Mouse (Mus musculus) cortical plate, adult 2 months (tissue): ENCODE measurements around the gene Defb29. TPM values are rescaled to one million over a fixed set of nuclear protein-coding genes. Genes with fewer than 3 reads are reported as not detected.

Experiments
- H3K27ac ChIP-seq: fragments of 200-500 bp; 2 replicates; pipeline ENCODE4 v1.5.1; 2012; ENCODE audit warnings: low read length, control low read depth, inconsistent platforms; ENCODE audit not compliant: insufficient read depth
- H3K4me1 ChIP-seq: fragments of 200-500 bp; 2 replicates; pipeline ENCODE4 v1.6.1; 2011; ENCODE audit warnings: low read length; ENCODE audit not compliant: control insufficient read depth, insufficient read depth
- H3K4me3 ChIP-seq: fragments of 200-500 bp; 2 replicates; pipeline ENCODE4 v1.5.1; 2011; ENCODE audit warnings: mild to moderate bottlenecking, low read length, control low read depth; ENCODE audit not compliant: insufficient read depth
- CTCF ChIP-seq: fragments of 200-500 bp; IDR thresholded peaks from 2 replicates; pipeline ENCODE4 v1.5.1; 2011; ENCODE audit warnings: mild to moderate bottlenecking, control low read depth, low read length; ENCODE audit not compliant: insufficient read depth; ENCODE audit errors: extremely low read depth
- POLR2A ChIP-seq: fragments of 200-500 bp; IDR thresholded peaks from 2 replicates; pipeline ENCODE4 v1.6.1; 2011; ENCODE audit warnings: mild to moderate bottlenecking, low read length, control low read depth; ENCODE audit not compliant: insufficient read depth; ENCODE audit errors: extremely low read depth
- polyA plus RNA-seq: library from polyadenylated mRNA; depleted of rRNA; stranded (reverse); fragments of >200 nt; gene quantifications from 2 replicates; pipeline ENCODE4 v1.2.3, GENCODE M21; 2012

Gene Defb29
- polyA plus RNA-seq, 1 experiment: not detected

- TF ChIP-seq CTCF: no peak
- TF ChIP-seq POLR2A: no peak
- H3K27ac ChIP-seq: no peak within 1 kb of the TSS
- H3K4me1 ChIP-seq: no peaks in the 10 kb centered on the region
- H3K4me3 ChIP-seq: no peak within 1 kb of the TSS
These were observed 29.1 kb upstream of the Defb29 start, which contains the start of gene Gm17416 for GRCm38 (mm10) chr2:152569038-152569437. Gm17416 (plus strand) TSS chr2:152569338.

GRCm38 (mm10) chr2:152556655-152557054 is 16.8 kb upstream of the Defb29 start:
- H3K4me3 ChIP-seq: no peak overlapping the region
- no peak overlapping the region for H3K27ac ChIP-seq
- TF ChIP-seq CTCF (no peak), POLR2A (no peak)
- H3K4me1 ChIP-seq: no peaks in the 10 kb centered on the region

- Histone ChIP-seq H3K4me1 (no peaks in the 10 kb centered on the region), H3K27ac (no peak overlapping the region), H3K4me3 (no peak overlapping the region)
- no peak for TF ChIP-seq POLR2A
- TF ChIP-seq CTCF: peak; percentile 75
These were observed 14.0 kb upstream of the Defb29 start for GRCm38 (mm10) chr2:152553774-152554423.

GRCm38 (mm10) chr2:152548124-152548523 is 8.2 kb upstream of the Defb29 start:
- H3K27ac ChIP-seq: no peak overlapping the region
- no peak overlapping the region for H3K4me3 ChIP-seq
- TF ChIP-seq CTCF (no peak), POLR2A (no peak)
- no peaks in the 10 kb centered on the region for H3K4me1 ChIP-seq

- H3K4me3 ChIP-seq: no peak overlapping the region
- H3K4me1 ChIP-seq: no peaks in the 10 kb centered on the region
- H3K27ac ChIP-seq: no peak overlapping the region
- TF ChIP-seq POLR2A (no peak), CTCF (peak; percentile 65)
These were observed 4.8 kb upstream of the Defb29 start for GRCm38 (mm10) chr2:152544691-152545090.

- Histone ChIP-seq H3K27ac (no peak overlapping the region), H3K4me3 (no peak overlapping the region), H3K4me1 (no peaks in the 10 kb centered on the region)
- TF ChIP-seq POLR2A (no peak), CTCF (no peak)
These were observed 3.6 kb upstream of the Defb29 start for GRCm38 (mm10) chr2:152543478-152543877.

GRCm38 (mm10) chr2:152542897-152543296 is 3.0 kb upstream of the Defb29 start:
- Histone ChIP-seq H3K4me1 (no peaks in the 10 kb centered on the region), H3K4me3 (no peak overlapping the region), H3K27ac (no peak overlapping the region)
- TF ChIP-seq POLR2A (no peak), CTCF (no peak)

GRCm38 (mm10) chr2:152541979-152542378 is 2.1 kb upstream of the Defb29 start:
- TF ChIP-seq CTCF: no peak
- no peak for TF ChIP-seq POLR2A
- Histone ChIP-seq H3K27ac (no peak overlapping the region), H3K4me3 (no peak overlapping the region), H3K4me1 (no peaks in the 10 kb centered on the region)

- Histone ChIP-seq H3K4me3 (no peak within 1 kb of the TSS), H3K27ac (no peak within 1 kb of the TSS), H3K4me1 (no peaks in the 10 kb centered on the region)
- TF ChIP-seq POLR2A: no peak
- TF ChIP-seq CTCF: no peak
These were observed 21.9 kb downstream of the Defb29 start, which contains the start of gene Defb28 for GRCm38 (mm10) chr2:152517981-152518380. Defb28 (plus strand) TSS chr2:152518255.

GRCm38 (mm10) chr2:152516084-152516483 is 23.8 kb downstream of the Defb29 start:
- no peak for TF ChIP-seq POLR2A
- no peak for TF ChIP-seq CTCF
- H3K4me3 ChIP-seq: no peak overlapping the region
- no peak overlapping the region for H3K27ac ChIP-seq
- no peaks in the 10 kb centered on the region for H3K4me1 ChIP-seq

- TF ChIP-seq POLR2A (no peak), CTCF (no peak)
- H3K27ac ChIP-seq: no peak within 1 kb of the TSS
- H3K4me3 ChIP-seq: no peak within 1 kb of the TSS
- no peaks in the 10 kb centered on the region for H3K4me1 ChIP-seq
These were observed 28.3 kb downstream of the Defb29 start, which contains the start of gene Defb26 for GRCm38 (mm10) chr2:152511592-152511991. Defb26 (minus strand) TSS chr2:152511692.
